Mouse (Mus musculus) CH12.LX (cell line): ENCODE data around the gene Lrrc37a. TPM values are rescaled to one million over a fixed set of nuclear protein-coding genes. Genes with fewer than 3 reads are reported as not detected.
A peak's percentile ranks its signal among the peaks of the same experiment; 100 is the strongest.
"Not testable (repeated sequence)": the region's sequence is repeated elsewhere in the genome, so short reads cannot be mapped to it uniquely, and the experiment has no call there.

ENCODE experiments used
- DNase-seq: peaks from one replicate; pipeline ENCODE4 v3.0.0-alpha.2; 2013; ENCODE audit errors: extremely low read depth
- H3K27ac ChIP-seq: 2 replicates; pipeline ENCODE4 v1.5.1; 2012; ENCODE audit warnings: low read depth, mild to moderate bottlenecking, control low read depth, moderate library complexity; ENCODE audit not compliant: insufficient read depth
- H3K27me3 ChIP-seq: replicated peaks from 2 replicates; pipeline ENCODE3; 2012; ENCODE audit warnings: inconsistent platforms
- H3K36me3 ChIP-seq, 2 experiments: replicated peaks in 1 of 2; 2 replicates each; pipeline versions ENCODE3 to v1.6.1; 2012; ENCODE audit warnings: inconsistent platforms in 1 of 2, low read length in 1 of 2, mild to moderate bottlenecking in 1 of 2, mixed read lengths in 1 of 2, moderate library complexity in 1 of 2; ENCODE audit not compliant: control insufficient read depth in 1 of 2, insufficient read depth in 1 of 2
- H3K4me1 ChIP-seq, 2 experiments: 2 replicates each; pipeline ENCODE4 v1.6.1; 2012; ENCODE audit warnings: inconsistent platforms in 1 of 2, moderate library complexity in 1 of 2; ENCODE audit not compliant: insufficient read depth in 2 of 2, control insufficient read depth in 1 of 2
- H3K4me2 ChIP-seq: 2 replicates; pipeline ENCODE4 v1.6.1; 2012; ENCODE audit warnings: low read depth, mild to moderate bottlenecking, control low read depth; ENCODE audit not compliant: poor library complexity, insufficient read depth, severe bottlenecking
- H3K4me3 ChIP-seq, 3 experiments: fragments of 150-350 bp in 1 of 3; sonication (generic) in 1 of 3; replicated peaks in 1 of 3; 2 replicates each; pipeline versions ENCODE3 to v1.5.1; 2011 to 2012; ENCODE audit warnings: low read depth in 2 of 3, low read length in 2 of 3, mild to moderate bottlenecking in 2 of 3, moderate library complexity in 2 of 3, control low read depth in 1 of 3, improper control_type of control experiment in 1 of 3, inconsistent platforms in 1 of 3, mixed read lengths in 1 of 3; ENCODE audit not compliant: poor library complexity in 1 of 3
- H3K79me2 ChIP-seq: replicated peaks from 2 replicates; pipeline ENCODE4 v1.6.1; 2012; ENCODE audit warnings: mild to moderate bottlenecking, moderate library complexity; ENCODE audit not compliant: control insufficient read depth, poor library complexity, insufficient read depth, severe bottlenecking; ENCODE audit errors: extremely low read depth
- H3K9ac ChIP-seq: 2 replicates; pipeline ENCODE4 v1.6.1; 2012; ENCODE audit warnings: low read depth, mild to moderate bottlenecking, control low read depth, moderate library complexity; ENCODE audit not compliant: insufficient read depth
- H3K9me3 ChIP-seq: replicated peaks from 2 replicates; pipeline ENCODE3; 2012; ENCODE audit warnings: low read length, inconsistent platforms, mixed read lengths
- BHLHE40 ChIP-seq: IDR thresholded peaks from 2 replicates; pipeline ENCODE4 v1.6.1; 2011; ENCODE audit warnings: mild to moderate bottlenecking, low read depth, low read length, improper control_type of control experiment
- CHD1 ChIP-seq: IDR thresholded peaks from 2 replicates; pipeline ENCODE4 v1.6.1; 2012; ENCODE audit warnings: low read depth, low read length, improper control_type of control experiment, inconsistent platforms
- CTCF ChIP-seq, 2 experiments: IDR thresholded peaks in 1 of 2; conservative IDR thresholded peaks in 1 of 2; 2 replicates each; pipeline ENCODE4 v1.5.1; 2011 to 2012; ENCODE audit warnings: low read depth in 2 of 2, low read length in 2 of 2, improper control_type of control experiment in 1 of 2, inconsistent platforms in 1 of 2, mild to moderate bottlenecking in 1 of 2, moderate library complexity in 1 of 2
- E2F4 ChIP-seq: IDR thresholded peaks from 2 replicates; pipeline ENCODE4 v1.6.1; 2011; ENCODE audit warnings: low read depth, low read length, improper control_type of control experiment; ENCODE audit not compliant: insufficient replicate concordance
- ETS1 ChIP-seq: conservative IDR thresholded peaks from 2 replicates; pipeline ENCODE4 v1.6.1; 2012; ENCODE audit warnings: low read depth, mild to moderate bottlenecking, inconsistent platforms, low read length, improper control_type of control experiment, moderate library complexity
- GABPA ChIP-seq: IDR thresholded peaks from 2 replicates; pipeline ENCODE4 v1.6.1; 2012; ENCODE audit warnings: low read depth, low read length, improper control_type of control experiment, inconsistent platforms; ENCODE audit not compliant: insufficient replicate concordance
- HCFC1 ChIP-seq: IDR thresholded peaks from 2 replicates; pipeline ENCODE4 v1.6.1; 2012; ENCODE audit warnings: low read depth, mild to moderate bottlenecking, inconsistent platforms, low read length, improper control_type of control experiment
- IRF4 ChIP-seq: IDR thresholded peaks from 2 replicates; pipeline ENCODE4 v1.6.1; 2014; ENCODE audit warnings: low read depth, mild to moderate bottlenecking, inconsistent platforms, low read length, improper control_type of control experiment
- JUN ChIP-seq: IDR thresholded peaks from 2 replicates; pipeline ENCODE4 v1.6.1; 2011; ENCODE audit warnings: low read depth, mild to moderate bottlenecking, low read length, improper control_type of control experiment, moderate library complexity; ENCODE audit not compliant: insufficient read depth
- JUND ChIP-seq: conservative IDR thresholded peaks from 2 replicates; pipeline ENCODE4 v1.6.1; 2011; ENCODE audit warnings: low read depth, low read length, improper control_type of control experiment
- KAT2A ChIP-seq: IDR thresholded peaks from 2 replicates; pipeline ENCODE4 v1.6.1; 2012; ENCODE audit warnings: low read length, improper control_type of control experiment, inconsistent platforms; ENCODE audit not compliant: insufficient replicate concordance
- MAFK ChIP-seq: IDR thresholded peaks from 2 replicates; pipeline ENCODE4 v1.6.1; 2011; ENCODE audit warnings: low read length, improper control_type of control experiment; ENCODE audit not compliant: insufficient replicate concordance
- MAX ChIP-seq: IDR thresholded peaks from 2 replicates; pipeline ENCODE4 v1.6.1; 2011; ENCODE audit warnings: low read length, improper control_type of control experiment
- MAZ ChIP-seq: IDR thresholded peaks from 2 replicates; pipeline ENCODE4 v1.6.1; 2012; ENCODE audit warnings: low read depth, mild to moderate bottlenecking, inconsistent platforms, low read length, improper control_type of control experiment, moderate library complexity
- MEF2A ChIP-seq: IDR thresholded peaks from 2 replicates; pipeline ENCODE4 v1.6.1; 2014; ENCODE audit warnings: low read depth, mild to moderate bottlenecking, inconsistent platforms, low read length, improper control_type of control experiment, borderline replicate concordance
- MXI1 ChIP-seq: IDR thresholded peaks from 2 replicates; pipeline ENCODE4 v1.6.1; 2011; ENCODE audit warnings: mild to moderate bottlenecking, low read depth, low read length, improper control_type of control experiment
- MYC ChIP-seq: IDR thresholded peaks from 2 replicates; pipeline ENCODE4 v1.6.1; 2011; ENCODE audit warnings: low read depth, mild to moderate bottlenecking, improper control_type of control experiment, low read length
- PAX5 ChIP-seq: IDR thresholded peaks from 2 replicates; pipeline ENCODE4 v1.6.1; 2012; ENCODE audit warnings: low read length, inconsistent platforms, mixed read lengths
- POLR2AphosphoS2 ChIP-seq: IDR thresholded peaks from 2 replicates; pipeline ENCODE4 v1.6.1; 2011; ENCODE audit warnings: low read depth, low read length, improper control_type of control experiment
- RAD21 ChIP-seq: IDR thresholded peaks from 2 replicates; pipeline ENCODE4 v1.6.1; 2011; ENCODE audit warnings: low read depth, mild to moderate bottlenecking, low read length, improper control_type of control experiment, moderate library complexity
- RCOR1 ChIP-seq: conservative IDR thresholded peaks from 2 replicates; pipeline ENCODE4 v1.6.1; 2012; ENCODE audit warnings: low read depth, mild to moderate bottlenecking, inconsistent platforms, low read length, improper control_type of control experiment
- SMC3 ChIP-seq: IDR thresholded peaks from 2 replicates; pipeline ENCODE4 v1.6.1; 2011; ENCODE audit warnings: low read depth, low read length, improper control_type of control experiment
- TCF12 ChIP-seq: IDR thresholded peaks from 2 replicates; pipeline ENCODE4 v1.6.1; 2014; ENCODE audit warnings: low read depth, mild to moderate bottlenecking, inconsistent platforms, low read length, improper control_type of control experiment
- UBTF ChIP-seq: IDR thresholded peaks from 2 replicates; pipeline ENCODE4 v1.6.1; 2012; ENCODE audit warnings: low read depth, mild to moderate bottlenecking, inconsistent platforms, low read length, improper control_type of control experiment, moderate library complexity
- USF1 ChIP-seq: IDR thresholded peaks from 2 replicates; pipeline ENCODE4 v1.6.1; 2014; ENCODE audit warnings: low read depth, mild to moderate bottlenecking, inconsistent platforms, low read length, improper control_type of control experiment
- USF2 ChIP-seq: conservative IDR thresholded peaks from 2 replicates; pipeline ENCODE4 v1.6.1; 2011; ENCODE audit warnings: low read depth, low read length, improper control_type of control experiment
- ZC3H11A ChIP-seq: IDR thresholded peaks from 2 replicates; pipeline ENCODE4 v1.6.1; 2012; ENCODE audit warnings: low read depth, mild to moderate bottlenecking, inconsistent platforms, low read length, improper control_type of control experiment
- ZMIZ1 ChIP-seq: IDR thresholded peaks from 2 replicates; pipeline ENCODE4 v1.6.1; 2012; ENCODE audit warnings: low read depth, mild to moderate bottlenecking, inconsistent platforms, low read length, improper control_type of control experiment
- ZNF384 ChIP-seq: IDR thresholded peaks from 2 replicates; pipeline ENCODE4 v1.6.1; 2012; ENCODE audit warnings: low read depth, low read length, improper control_type of control experiment, inconsistent platforms
- dilution Hi-C: fragments of 300-500 bp; cut with MboI; formaldehyde crosslinking; loops from 2 replicates; pipeline ENCODE4 v1.14.3; 2020; ENCODE audit warnings: low sequenced_read_pairs; ENCODE audit not compliant: extremely low pct_unique_long_range_greater_than_20kb, extremely low pct_ligation_motif_present
- in situ Hi-C: fragments of 300-500 bp; cut with MboI; formaldehyde crosslinking; loops from 3 replicates; pipeline ENCODE4 v1.14.3; 2019; ENCODE audit warnings: low sequenced_read_pairs, low pct_ligation_motif_present, low pct_unique_long_range_greater_than_20kb, mixed read lengths
- polyA plus RNA-seq: library from polyadenylated mRNA; unstranded; fragments of >175 nt; gene quantifications from 2 replicates; pipeline ENCODE4 v1.2.1, GENCODE M21; 2012; ENCODE audit warnings: low read depth; ENCODE audit not compliant: insufficient read length
- total RNA-seq, 2 experiments: library from RNA; depleted of rRNA; stranded (reverse); fragments of 300-350 nt in 1 of 2; fragments of >200 nt in 1 of 2; gene quantifications; 2 replicates each; pipeline ENCODE4 v1.2.3; 2012 to 2014

Lrrc37a gene
- total and polyA plus RNA-seq, 3 experiments: not detected

DNA sequence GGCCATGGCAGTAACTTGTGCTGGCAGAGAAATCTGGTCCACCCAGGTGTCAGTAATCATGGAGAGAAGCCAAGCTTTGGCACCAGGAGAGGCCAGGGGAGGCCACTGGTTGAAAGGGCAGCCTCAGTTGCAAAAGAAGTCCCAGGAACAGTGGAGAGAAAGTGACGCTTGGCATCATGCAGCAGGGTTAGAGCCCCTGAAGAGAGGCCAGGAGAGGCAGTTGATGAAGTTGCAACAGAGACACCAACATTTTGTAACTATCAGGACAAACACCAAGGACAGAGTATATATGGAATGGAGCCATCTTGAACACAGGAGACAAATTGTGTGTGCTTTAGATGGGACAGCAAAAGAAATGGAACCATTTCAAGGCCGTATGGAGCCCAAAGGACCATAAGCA is 7.7 kb upstream of the Lrrc37a start:
- TF ChIP-seq TCF12 (no peak), UBTF (no peak), IRF4 (no peak), ZNF384 (no peak), POLR2AphosphoS2 (no peak), MEF2A (no peak), GABPA (no peak), USF2 (no peak), MAX (no peak), USF1 (no peak), CHD1 (no peak), RCOR1 (no peak), MXI1 (no peak), MAZ (no peak)
- Histone ChIP-seq H3K9ac (no peak overlapping the region), H3K9me3 (peaks cover 4% of the 10 kb centered on the region), H3K27ac (no peak overlapping the region), H3K79me2 (no peaks in the 10 kb centered on the region), H3K4me1 (no peaks in the 10 kb centered on the region), H3K4me2 (no peak overlapping the region), H3K36me3 (no peaks in the 10 kb centered on the region), H3K4me3 (no peak overlapping the region), H3K27me3 (peaks cover 7% of the 10 kb centered on the region)
- dilution Hi-C loops (no loop called here), in situ Hi-C loops (no loop called here)
- DNase-seq: no peak

DNA sequence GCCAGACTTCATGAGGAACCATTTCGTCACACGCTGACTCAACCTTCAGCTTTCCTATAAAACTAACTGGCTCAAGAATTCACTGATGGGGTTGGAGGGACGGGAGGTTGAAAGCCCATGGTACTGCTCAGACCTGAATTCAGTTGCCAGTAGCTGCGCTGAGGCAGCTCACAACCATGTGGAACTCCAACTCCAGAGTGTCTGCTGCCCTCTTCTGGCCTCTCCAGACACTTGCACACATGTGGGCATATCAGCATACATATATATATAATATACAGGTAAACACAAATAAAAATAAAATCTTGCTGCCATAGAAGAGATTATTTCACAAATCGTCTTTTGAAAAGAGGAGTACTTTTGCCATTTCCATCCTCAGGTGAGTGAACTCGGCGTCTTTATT is 40.0 kb downstream of the Lrrc37a start:
- Histone ChIP-seq H3K9me3 (no peaks in the 10 kb centered on the region), H3K4me2 (no peak overlapping the region), H3K9ac (no peak overlapping the region), H3K79me2 (no peaks in the 10 kb centered on the region), H3K36me3 (no peaks in the 10 kb centered on the region), H3K27ac (no peak overlapping the region), H3K4me3 (no peak overlapping the region), H3K4me1 (no peaks in the 10 kb centered on the region), H3K27me3 (no peaks in the 10 kb centered on the region)
- in situ Hi-C loops: no loop called here
- DNase-seq: peak; percentile 58
- TF ChIP-seq JUN (no peak), ZMIZ1 (no peak), MAZ (no peak), MYC (peak; percentile 81), ZNF384 (no peak), ZC3H11A (no peak; the same call in 1 of the 2 replicates), SMC3 (peak; percentile 79), E2F4 (no peak), MAFK (no peak), KAT2A (no peak), PAX5 (no peak), HCFC1 (no peak), TCF12 (no peak), JUND (no peak), CHD1 (no peak), RAD21 (peak; percentile 84), MAX (no peak), IRF4 (no peak), ETS1 (no peak), CTCF (conservative IDR thresholded peaks at IDR 0.05 in 1 of 2, IDR thresholded peaks at IDR 0.05 in 1 of 2; ENCODE audit: low read depth in 2 of 2, low read length in 2 of 2) (peak; percentile 52 to 88), BHLHE40 (no peak)
- dilution Hi-C loops: no loop called here

DNA sequence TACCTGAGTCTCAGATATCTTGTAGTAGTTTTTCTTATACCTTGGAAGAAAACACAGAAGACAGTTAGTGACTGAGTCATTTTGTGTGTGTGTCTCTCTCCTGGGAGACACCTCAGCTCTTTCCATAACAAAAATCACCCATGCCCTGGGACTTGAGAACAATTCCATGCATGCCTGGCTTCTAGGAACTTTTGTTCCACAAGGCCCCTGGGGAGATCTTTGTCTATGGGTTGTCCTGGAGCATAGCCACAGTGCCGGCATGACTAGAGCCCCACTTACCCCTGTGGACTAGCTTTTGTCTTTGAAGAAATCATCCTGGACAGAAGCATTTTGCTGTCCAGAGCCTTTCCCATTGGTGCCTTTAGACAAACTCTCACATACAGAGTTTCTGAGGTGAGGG is 53.3 kb downstream of the Lrrc37a start:
- DNase-seq, H3K4me3 ChIP-seq, H3K4me1 ChIP-seq, H3K9me3 ChIP-seq, H3K36me3 ChIP-seq, dilution Hi-C loops, H3K9ac ChIP-seq, H3K79me2 ChIP-seq, in situ Hi-C loops, H3K4me2 ChIP-seq, H3K27ac ChIP-seq, H3K27me3 ChIP-seq: not testable (repeated sequence)
